Mouse (Mus musculus): Measurements from ENCODE around the gene Phlpp1. TPM values are rescaled to one million over a fixed set of nuclear protein-coding genes. Genes with fewer than 3 reads are reported as not detected.

Gene Phlpp1
- polyA plus RNA-seq, 1 experiment from 2014 or later, result 0.73 TPM

DNA sequence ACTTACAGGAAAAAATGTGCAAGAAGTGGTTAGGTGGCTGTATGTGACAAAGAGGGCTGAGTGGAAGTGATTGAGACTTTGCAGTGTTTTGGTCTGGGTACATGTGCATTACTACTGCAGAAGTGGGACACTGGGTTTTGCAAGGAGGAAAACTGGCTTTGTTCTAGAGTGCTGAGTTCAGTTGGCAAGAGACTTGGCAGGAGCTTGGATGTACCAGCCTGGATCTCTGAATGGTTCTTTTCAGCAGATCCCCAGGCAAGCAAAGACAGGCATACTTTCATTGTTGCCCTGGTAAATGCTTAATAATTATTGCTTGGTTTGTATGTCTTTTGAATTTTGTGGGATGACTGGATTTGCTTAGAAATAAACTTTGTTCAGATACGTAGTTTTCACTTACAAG, 69.5 kb downstream of the Phlpp1 start:
- no peaks in the 10 kb centered on the region for H3K36me3 ChIP-seq (replicated peaks; ENCODE audit: insufficient read depth, low read length)
- no peaks in the 10 kb centered on the region for H3K4me1 ChIP-seq (ENCODE audit: insufficient read depth)
- no peaks in the 10 kb centered on the region for H3K27me3 ChIP-seq (ENCODE audit: insufficient read depth, low read length)
- WGBS (ENCODE audit: insufficient replicate concordance), result 63% methylated on average over 1 of the region's 1 CpGs
- DNase-seq (no peak), ATAC-seq (no peak)
- no peak overlapping the region for H3K9ac ChIP-seq (replicated peaks)
- H3K9me3 ChIP-seq (ENCODE audit: low read length), result no peaks in the 10 kb centered on the region
- no peak overlapping the region for H3K27ac ChIP-seq (ENCODE audit: low read depth)
- H3K4me2 ChIP-seq (ENCODE audit: low read depth, low read length), result no peak overlapping the region
- no peak for TF ChIP-seq EP300 (IDR thresholded peaks at IDR 0.05; ENCODE audit: low read depth)
- TF ChIP-seq CTCF (IDR thresholded peaks at IDR 0.05; ENCODE audit: low read depth), result no peak
- H3K4me3 ChIP-seq (ENCODE audit: low read depth, low read length), result no peak overlapping the region

DNA sequence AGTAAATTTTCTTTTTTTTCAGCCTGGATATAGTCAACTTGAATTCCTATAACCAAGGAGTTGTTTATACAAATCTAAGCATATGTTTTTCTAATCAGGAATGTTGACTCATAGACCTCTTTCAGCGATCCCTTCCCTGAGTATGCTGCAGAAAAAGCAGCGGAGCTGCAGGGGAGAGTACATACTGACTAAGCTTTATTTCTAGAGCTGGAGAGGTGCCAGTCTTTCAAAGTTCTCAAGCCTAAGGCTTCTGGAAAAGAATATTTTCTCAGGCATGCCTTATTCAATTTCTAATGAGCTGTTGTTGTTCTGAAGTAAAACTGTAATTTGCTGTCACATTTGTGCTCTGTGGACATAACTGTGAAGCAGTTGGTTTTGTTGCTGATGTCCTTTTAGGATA, 70.6 kb downstream of the Phlpp1 start:
- H3K9ac ChIP-seq (replicated peaks), result no peak overlapping the region
- H3K4me1 ChIP-seq (ENCODE audit: insufficient read depth), result no peaks in the 10 kb centered on the region
- no peak overlapping the region for H3K4me2 ChIP-seq (ENCODE audit: low read depth, low read length)
- no peak overlapping the region for H3K4me3 ChIP-seq (ENCODE audit: low read depth, low read length)
- TF ChIP-seq CTCF (IDR thresholded peaks at IDR 0.05; ENCODE audit: low read depth), result no peak
- no peak for TF ChIP-seq EP300 (IDR thresholded peaks at IDR 0.05; ENCODE audit: low read depth)
- H3K27ac ChIP-seq (ENCODE audit: low read depth), result no peak overlapping the region
- H3K36me3 ChIP-seq (replicated peaks; ENCODE audit: insufficient read depth, low read length), result no peaks in the 10 kb centered on the region
- H3K9me3 ChIP-seq (ENCODE audit: low read length), result no peaks in the 10 kb centered on the region
- WGBS (ENCODE audit: insufficient replicate concordance), result 75% methylated on average over 2 of the region's 2 CpGs
- DNase-seq, result no peak
- no peaks in the 10 kb centered on the region for H3K27me3 ChIP-seq (ENCODE audit: insufficient read depth, low read length)
- no peak for ATAC-seq

DNA sequence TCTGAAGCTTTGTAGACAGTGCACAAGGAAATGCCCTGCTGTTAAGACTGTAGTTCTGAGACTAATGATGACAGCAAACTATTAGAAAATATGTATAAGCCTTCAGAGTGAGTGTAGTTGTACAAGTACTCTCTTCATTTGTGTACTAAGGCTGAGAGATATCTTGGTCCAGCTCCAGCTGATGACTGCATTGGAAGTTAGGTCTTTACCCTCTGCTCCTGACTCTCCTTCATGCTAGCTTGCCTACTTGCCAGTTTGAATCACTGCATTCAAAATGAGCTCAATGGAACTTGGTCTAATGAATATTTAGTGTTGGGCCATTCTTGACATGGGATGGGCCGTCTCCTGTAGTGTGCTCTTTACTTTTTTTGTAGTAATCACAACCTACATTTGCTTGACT, 71.8 kb downstream of the Phlpp1 start:
- WGBS (ENCODE audit: insufficient replicate concordance), result 85% methylated on average over 1 of the region's 1 CpGs
- no peak overlapping the region for H3K27ac ChIP-seq (ENCODE audit: low read depth)
- ATAC-seq, result no peak

DNA sequence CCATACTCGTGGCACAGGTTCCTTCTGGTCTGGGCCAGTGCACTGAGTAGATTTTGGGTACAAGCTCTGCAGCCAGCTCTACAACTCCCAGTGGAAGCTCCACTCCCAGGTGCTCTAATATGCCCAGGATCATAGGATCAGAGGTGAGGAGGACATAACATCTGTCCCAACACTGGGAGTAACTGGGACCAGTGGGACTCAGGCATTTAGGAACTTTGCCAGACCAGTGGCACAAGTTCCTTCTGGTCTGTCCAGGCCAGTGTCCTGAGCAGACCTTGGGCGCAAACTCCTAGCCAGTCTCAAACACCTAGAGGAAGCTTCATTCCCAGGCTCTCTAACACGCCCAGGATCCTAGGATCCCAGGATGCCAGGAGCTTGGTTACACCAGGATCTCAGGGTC, 72.7 kb downstream of the Phlpp1 start:
- DNase-seq (no peak), ATAC-seq (no peak)
- Histone ChIP-seq H3K9ac (replicated peaks) (no peak overlapping the region), H3K4me3 (ENCODE audit: low read depth, low read length) (no peak overlapping the region), H3K9me3 (ENCODE audit: low read length) (no peaks in the 10 kb centered on the region), H3K27ac (ENCODE audit: low read depth) (no peak overlapping the region), H3K27me3 (ENCODE audit: insufficient read depth, low read length) (no peaks in the 10 kb centered on the region), H3K4me1 (ENCODE audit: insufficient read depth) (no peaks in the 10 kb centered on the region), H3K36me3 (replicated peaks; ENCODE audit: insufficient read depth, low read length) (no peaks in the 10 kb centered on the region), H3K4me2 (ENCODE audit: low read depth, low read length) (no peak overlapping the region)
- TF ChIP-seq CTCF (IDR thresholded peaks at IDR 0.05; ENCODE audit: low read depth) (no peak), EP300 (IDR thresholded peaks at IDR 0.05; ENCODE audit: low read depth) (no peak)
- WGBS (ENCODE audit: insufficient replicate concordance), result 79% methylated on average over 3 of the region's 3 CpGs

More for the DNA sequence above, 71.8 kb downstream of the Phlpp1 start:
- Histone ChIP-seq H3K9me3 (ENCODE audit: low read length) (no peaks in the 10 kb centered on the region), H3K4me3 (ENCODE audit: low read depth, low read length) (no peak overlapping the region), H3K27me3 (ENCODE audit: insufficient read depth, low read length) (no peaks in the 10 kb centered on the region), H3K4me1 (ENCODE audit: insufficient read depth) (no peaks in the 10 kb centered on the region), H3K4me2 (ENCODE audit: low read depth, low read length) (no peak overlapping the region), H3K36me3 (replicated peaks; ENCODE audit: insufficient read depth, low read length) (no peaks in the 10 kb centered on the region), H3K9ac (replicated peaks) (no peak overlapping the region)
- TF ChIP-seq CTCF (IDR thresholded peaks at IDR 0.05; ENCODE audit: low read depth) (no peak), EP300 (IDR thresholded peaks at IDR 0.05; ENCODE audit: low read depth) (no peak)
- no peak for DNase-seq

DNA sequence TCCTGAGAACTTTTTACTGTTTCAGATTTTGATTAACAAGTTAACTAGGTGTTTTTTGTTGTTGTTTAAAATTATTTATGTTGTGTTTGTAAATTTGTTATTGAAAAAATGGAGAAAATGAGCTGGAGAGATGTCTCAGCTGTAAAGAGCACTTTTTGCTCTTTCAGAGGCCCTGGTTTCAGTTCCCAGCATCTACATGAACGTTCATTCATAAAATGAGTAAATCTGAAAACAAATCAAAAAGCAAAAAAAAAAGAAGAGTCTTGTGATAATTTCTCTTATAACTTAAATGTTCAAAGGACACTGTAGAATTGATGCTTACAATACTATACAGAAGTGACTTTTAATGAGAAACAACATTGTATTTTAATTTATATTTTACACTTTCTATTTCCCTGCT, 82.5 kb downstream of the Phlpp1 start:
- H3K9ac ChIP-seq (replicated peaks), result no peak overlapping the region
- DNase-seq, result no peak
- TF ChIP-seq EP300 (IDR thresholded peaks at IDR 0.05; ENCODE audit: low read depth) (no peak), CTCF (IDR thresholded peaks at IDR 0.05; ENCODE audit: low read depth) (no peak)
- H3K4me1 ChIP-seq (ENCODE audit: insufficient read depth), result no peaks in the 10 kb centered on the region
- no peaks in the 10 kb centered on the region for H3K27me3 ChIP-seq (ENCODE audit: insufficient read depth, low read length)
- H3K4me3 ChIP-seq (ENCODE audit: low read depth, low read length), result no peak overlapping the region
- H3K9me3 ChIP-seq (ENCODE audit: low read length), result no peaks in the 10 kb centered on the region
- no peak overlapping the region for H3K4me2 ChIP-seq (ENCODE audit: low read depth, low read length)
- 74% methylated on average over 1 of the region's 1 CpGs for whole genome bisulfite sequencing (ENCODE audit: insufficient replicate concordance)
- no peaks in the 10 kb centered on the region for H3K36me3 ChIP-seq (replicated peaks; ENCODE audit: insufficient read depth, low read length)
- no peak overlapping the region for H3K27ac ChIP-seq (ENCODE audit: low read depth)
- no peak for ATAC-seq

DNA sequence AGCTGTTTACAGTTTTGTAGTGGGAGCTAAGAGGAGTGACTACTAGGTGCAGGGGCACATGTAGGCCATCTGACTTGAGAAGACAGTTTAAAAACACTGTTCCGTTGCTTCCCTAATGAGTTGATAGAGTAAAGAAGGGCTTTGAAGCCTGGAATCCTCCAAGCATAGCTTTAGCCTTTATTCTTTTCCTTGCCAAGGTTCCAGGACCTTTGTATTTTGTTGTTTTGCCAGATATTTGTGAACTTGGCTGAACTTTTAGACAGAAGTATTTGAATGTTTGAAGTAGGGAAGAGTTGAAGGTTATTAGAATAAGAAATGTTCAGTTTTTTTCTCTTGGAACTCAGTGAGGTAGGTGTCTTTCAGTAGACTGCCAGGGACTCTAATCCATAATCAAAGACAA, 85.6 kb downstream of the Phlpp1 start:
- ATAC-seq, result no peak
- Histone ChIP-seq H3K9ac (replicated peaks) (no peak overlapping the region), H3K4me1 (ENCODE audit: insufficient read depth) (no peaks in the 10 kb centered on the region), H3K9me3 (ENCODE audit: low read length) (no peaks in the 10 kb centered on the region), H3K27ac (ENCODE audit: low read depth) (no peak overlapping the region), H3K27me3 (ENCODE audit: insufficient read depth, low read length) (no peaks in the 10 kb centered on the region), H3K4me2 (ENCODE audit: low read depth, low read length) (no peak overlapping the region), H3K4me3 (ENCODE audit: low read depth, low read length) (no peak overlapping the region), H3K36me3 (replicated peaks; ENCODE audit: insufficient read depth, low read length) (no peaks in the 10 kb centered on the region)
- WGBS (ENCODE audit: insufficient replicate concordance), result 83% methylated on average over 1 of the region's 1 CpGs
- DNase-seq, result no peak
- TF ChIP-seq CTCF (IDR thresholded peaks at IDR 0.05; ENCODE audit: low read depth) (no peak), EP300 (IDR thresholded peaks at IDR 0.05; ENCODE audit: low read depth) (no peak)
